Mouse (Mus musculus) yolk sac, embryonic 10.5 days (tissue): Measurements from ENCODE around the gene Trpm3.
"Not testable (repeated sequence)": the region's sequence is repeated elsewhere in the genome, so short reads cannot be mapped to it uniquely, and the experiment has no call there.

ENCODE experiments used
- DNase-seq: peaks from one replicate; pipeline ENCODE4 v3.0.0-alpha.2; 2017; ENCODE audit warnings: low spot score

The Trpm3 gene

DNA sequence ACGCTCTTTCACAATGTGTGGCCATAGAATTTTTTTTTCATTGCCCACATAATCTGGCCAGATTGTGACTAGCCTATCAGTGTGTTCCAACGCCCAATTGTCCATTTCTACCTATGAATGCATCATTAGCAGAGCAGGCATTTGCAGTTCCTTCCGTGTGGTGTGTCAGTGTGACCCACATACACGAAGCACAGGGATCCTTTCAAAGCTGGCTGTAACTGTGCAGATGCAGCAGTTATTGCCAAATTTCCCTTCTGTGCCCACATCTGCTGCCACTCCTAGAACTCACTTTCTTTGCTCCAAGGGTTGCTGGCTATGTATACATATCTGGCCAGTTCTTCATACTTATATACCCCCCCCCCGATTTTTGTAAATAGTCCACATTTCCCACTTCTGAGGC is 834.9 kb downstream of the Trpm3 start:
- DNase-seq: no peak

DNA sequence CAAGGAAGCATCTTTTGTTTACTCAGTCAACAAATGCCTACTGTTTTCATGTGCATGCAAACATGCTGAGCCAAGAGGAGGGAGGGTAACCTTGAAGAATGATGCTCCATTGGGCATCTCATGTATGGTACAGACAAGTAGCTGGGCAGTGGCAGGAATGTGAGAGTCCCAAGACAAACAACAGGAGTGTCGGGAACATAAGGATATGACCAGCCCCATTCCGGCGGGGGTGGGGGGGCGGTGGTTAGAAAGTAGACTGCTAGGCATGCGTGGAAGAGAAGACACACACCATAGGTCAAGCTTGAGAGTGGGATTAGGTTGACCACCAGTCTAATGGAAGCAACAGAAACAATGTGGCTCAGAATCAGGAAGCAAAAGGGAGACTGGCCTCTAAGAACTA is 837.0 kb downstream of the Trpm3 start:
- DNase-seq: no peak

GRCm38 (mm10) chr19:22977508-22977907 is 838.7 kb downstream of the Trpm3 start:
- no peak for DNase-seq

DNA sequence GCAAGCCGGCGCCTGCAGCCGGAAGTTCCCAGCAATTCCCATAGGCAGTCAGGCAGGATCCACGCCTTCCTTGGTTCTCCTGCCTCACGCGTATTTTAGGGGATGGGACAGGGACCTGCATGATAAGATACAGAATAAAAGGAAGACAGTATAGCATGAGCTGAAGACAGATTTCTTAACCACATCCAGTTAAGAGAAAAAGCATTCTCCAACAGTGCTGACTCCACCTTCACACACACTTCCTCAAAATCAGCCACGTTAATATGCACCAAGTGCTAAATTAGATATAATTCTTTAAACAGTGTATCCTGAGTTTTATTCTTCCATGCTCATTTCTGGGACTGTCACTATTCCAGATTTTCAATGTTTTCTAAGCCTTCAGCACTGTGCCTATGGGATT is 839.9 kb downstream of the Trpm3 start:
- DNase-seq: no peak

GRCm38 (mm10) chr19:22979191-22979590 is 840.3 kb downstream of the Trpm3 start:
- no peak for DNase-seq

DNA sequence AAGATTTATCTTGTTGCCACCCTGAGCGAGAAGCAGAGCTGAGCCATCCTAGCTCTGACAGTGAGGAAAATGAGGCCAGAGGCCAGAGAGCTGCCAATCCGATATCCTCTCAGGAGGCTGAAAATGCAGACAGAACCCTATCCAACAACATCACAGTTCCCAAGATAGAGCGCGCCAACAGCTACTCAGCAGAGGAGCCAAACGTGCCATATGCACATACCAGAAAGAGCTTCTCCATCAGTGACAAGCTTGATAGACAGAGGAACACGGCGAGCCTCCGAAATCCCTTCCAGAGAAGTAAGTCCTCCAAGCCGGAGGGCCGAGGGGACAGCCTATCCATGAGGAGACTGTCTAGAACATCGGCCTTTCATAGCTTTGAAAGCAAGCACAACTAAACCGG is 849.1 kb downstream of the Trpm3 start:
- no peak for DNase-seq

DNA sequence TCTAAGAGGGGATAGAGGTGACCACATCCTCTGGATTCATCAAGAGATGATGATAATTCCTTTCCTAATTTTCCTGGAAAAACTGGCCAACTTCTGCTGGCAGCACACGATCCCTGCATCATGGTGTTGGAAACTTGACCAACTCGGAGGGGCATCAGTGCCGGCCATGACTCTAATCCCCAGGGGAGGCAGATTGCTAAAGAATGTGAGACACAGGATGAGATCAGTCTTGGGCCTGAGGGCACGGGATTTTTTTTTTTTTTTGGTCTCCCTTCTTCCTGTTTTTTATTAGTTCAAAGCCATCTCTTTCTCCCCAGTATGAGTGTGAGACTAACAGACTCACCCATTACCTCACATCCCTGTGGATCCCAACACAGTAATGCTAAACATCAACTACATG is 855.1 kb downstream of the Trpm3 start:
- no peak for DNase-seq

GRCm38 (mm10) chr19:22994531-22994930 is 855.7 kb downstream of the Trpm3 start:
- DNase-seq: no peak

GRCm38 (mm10) chr19:23000293-23000692 is 861.4 kb downstream of the Trpm3 start:
- no peak for DNase-seq

GRCm38 (mm10) chr19:23003861-23004260 is 865.0 kb downstream of the Trpm3 start:
- DNase-seq: no peak

DNA sequence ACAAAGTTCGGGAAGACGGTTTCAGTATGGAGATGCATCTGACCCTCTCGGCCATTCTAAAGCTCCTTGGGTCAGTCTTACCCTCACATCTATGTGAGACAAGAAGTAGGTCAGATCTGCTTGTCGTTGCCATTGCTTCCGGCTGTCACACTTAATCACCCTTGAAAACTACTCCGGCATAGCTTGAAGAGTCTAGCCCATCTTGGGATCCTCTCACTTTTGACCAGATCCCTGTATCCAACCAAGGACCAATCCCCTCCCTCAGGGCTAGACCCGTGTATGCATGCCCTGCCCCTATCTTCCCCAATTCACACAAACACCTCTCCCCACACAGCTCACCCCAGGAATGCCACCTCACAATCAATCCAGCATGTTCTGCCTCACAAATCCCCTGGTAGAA is 867.0 kb downstream of the Trpm3 start:
- DNase-seq: no peak

DNA sequence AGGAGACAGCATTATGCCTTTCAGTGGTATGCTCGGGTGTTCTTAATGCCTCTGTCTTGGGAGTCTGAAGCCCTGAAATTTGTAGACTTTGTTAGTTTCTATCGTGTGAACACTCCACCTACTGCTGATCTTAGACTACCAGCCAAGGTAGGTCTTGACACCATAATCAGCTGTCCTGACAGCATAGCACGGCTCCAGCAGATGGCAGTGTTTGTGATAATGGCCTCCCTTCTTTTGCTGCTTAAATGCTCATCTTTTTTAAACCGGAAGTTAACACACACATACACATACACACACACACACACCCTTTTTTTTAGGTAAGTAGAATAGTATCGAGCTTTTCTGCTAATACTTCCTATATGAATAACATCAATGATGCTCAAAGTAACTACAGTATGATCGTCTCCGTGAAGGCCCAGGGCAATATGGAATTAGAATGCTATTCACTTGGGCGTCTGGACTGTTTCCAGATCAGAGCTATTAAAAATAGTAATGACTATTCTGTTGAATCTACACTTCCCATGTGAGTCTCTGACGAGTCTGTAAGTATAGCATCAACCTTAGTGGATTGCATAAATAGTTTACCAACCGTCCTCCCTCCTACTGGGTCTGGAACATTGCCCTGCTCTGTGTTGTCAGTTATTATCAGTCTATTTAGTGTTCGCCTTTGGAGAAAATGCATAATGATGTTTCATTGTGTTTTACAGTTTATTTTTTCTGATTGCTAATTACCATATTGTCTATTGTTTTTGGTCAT is 867.8 kb downstream of the Trpm3 start:
- DNase-seq: no peak

DNA sequence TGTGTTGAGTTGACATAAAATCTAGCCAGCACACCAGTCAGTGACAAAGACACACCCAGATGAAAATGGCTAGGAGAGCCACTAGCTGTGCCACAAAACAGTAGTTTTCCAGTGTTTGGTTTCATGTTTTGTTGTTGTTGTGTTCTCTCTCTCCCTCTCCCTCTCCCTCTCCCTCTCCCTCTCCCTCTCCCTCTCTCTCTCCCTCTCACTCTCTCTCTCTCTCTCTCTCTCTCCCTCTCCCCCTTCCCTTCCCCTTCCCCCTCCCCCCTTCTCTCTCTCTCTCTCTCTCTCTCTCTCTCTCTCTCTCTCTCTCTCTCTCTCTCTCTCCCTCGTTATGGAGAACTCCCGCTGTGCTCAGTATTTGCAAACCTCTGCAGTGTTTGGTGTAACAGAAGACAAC is 874.8 kb downstream of the Trpm3 start:
- no peak for DNase-seq

DNA sequence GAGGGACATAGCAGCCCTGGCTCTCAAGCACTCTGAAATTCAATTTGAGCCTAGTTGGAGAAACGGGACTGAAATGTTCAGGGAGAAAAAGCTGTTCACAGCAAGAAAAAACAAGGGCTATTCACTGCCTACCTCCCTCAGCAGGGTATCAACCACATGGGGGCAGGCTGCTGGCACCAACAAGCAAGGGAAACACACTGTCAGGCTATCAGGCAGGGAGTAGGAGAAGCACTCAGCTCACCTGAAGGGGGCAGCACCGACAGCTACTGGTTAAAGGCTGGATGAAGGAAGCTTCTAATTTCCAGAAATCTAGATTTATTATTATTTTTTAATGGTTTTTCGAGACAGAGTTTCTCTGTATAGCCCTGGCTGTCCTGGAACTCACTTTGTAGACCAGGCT is 876.7 kb downstream of the Trpm3 start:
- no peak for DNase-seq

DNA sequence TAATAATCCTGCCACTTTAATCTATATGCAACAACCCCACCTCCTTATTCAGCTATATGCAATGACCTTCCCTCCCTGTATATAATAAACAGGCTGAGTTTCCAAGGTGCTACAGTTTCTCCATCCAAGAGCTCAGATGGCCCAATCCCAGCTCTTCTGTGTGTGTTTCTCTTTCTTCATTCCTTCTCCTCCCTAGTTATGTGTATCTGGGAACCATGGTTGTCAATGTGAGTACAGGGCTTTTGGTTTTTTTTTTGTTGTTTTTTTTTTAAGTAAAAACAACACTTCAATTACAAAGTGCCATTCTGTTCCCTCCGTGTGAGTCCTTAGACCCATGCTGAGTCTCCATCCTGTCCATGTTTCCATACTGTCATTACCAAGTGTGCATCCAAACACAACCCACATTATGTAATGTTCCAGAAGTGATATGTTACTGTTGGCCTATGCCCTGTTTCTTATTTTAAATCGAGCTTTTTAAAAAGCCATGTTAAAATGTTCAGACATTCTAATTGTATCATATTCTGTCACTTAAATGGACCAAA is 879.4 kb downstream of the Trpm3 start:
- DNase-seq: no peak

GRCm38 (mm10) chr19:23022902-23023301 is 884.1 kb downstream of the Trpm3 start:
- no peak for DNase-seq

- DNase-seq: no peak
These were observed 884.6 kb downstream of the Trpm3 start for GRCm38 (mm10) chr19:23023316-23023960.

- DNase-seq: no peak
These were observed 886.0 kb downstream of the Trpm3 start for GRCm38 (mm10) chr19:23024821-23025220.

DNA sequence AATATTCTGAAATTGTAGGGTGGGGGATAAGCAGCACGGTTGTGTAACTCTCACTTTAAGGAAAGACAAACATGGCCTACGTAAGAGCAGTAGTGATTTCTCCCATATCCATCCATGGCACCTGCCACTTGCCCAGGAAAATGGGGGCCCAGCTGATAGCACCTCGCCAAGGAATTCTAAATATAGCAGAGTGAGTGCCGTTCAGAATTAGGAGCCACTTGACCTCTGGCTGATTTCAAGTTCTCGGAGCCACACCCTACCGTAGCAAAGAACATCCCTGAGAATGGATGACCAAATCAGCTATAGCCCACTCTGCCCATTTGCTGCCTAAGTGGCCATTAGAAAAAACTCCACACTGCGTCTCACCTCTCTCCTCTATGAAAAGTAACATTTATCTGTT is 887.6 kb downstream of the Trpm3 start:
- no peak for DNase-seq

DNA sequence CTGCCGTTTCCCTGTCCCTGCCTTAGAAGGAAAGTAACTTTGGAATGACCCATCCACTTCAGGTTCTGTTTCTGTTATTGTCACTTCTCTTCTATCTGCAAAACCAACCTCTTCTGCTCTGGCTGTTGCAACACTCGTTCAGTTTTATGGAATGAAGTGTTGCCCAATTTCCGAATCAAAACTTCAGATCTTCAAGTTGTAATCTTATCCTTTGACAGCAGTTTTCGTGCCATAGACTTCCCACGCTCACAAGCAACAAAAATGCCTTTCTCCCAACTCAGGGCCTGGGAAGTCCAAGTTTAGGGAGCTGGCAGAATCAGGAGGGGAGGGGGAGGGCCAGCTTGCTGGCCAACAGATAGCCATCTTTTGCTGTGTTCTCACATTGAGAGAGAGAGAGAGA is 889.4 kb downstream of the Trpm3 start:
- DNase-seq: no peak

- DNase-seq: not testable (repeated sequence)
These were observed 894.5 kb downstream of the Trpm3 start for GRCm38 (mm10) chr19:23033343-23033742.

GRCm38 (mm10) chr19:23034117-23034516 is 895.3 kb downstream of the Trpm3 start:
- no peak for DNase-seq

DNA sequence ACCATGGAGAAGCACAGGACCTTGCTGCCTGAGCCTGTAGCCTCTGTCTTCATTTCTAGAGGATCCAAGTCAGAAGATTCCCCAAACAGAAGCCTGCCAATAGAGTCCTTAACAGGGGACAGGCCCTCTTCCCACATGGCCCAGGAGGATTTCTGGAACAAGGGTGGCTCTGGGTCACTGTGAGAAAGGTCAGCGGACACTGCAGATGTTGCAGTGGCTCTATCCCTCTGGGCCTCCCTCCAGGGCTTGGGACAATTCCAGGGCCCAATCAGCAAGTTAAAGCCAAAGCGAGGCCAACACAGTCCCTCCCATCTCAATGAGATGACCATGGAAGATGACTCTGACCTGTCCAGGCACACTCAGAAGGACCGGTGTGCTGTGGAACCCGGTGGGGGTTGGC is 896.1 kb downstream of the Trpm3 start:
- DNase-seq: no peak

GRCm38 (mm10) chr19:23035786-23036185 is 896.9 kb downstream of the Trpm3 start:
- DNase-seq: no peak
